Mouse (Mus musculus): Measurements from ENCODE around the gene Lrrc4b. TPM values are rescaled to one million over a fixed set of nuclear protein-coding genes. Genes with fewer than 3 reads are reported as not detected.

The Lrrc4b gene
- total RNA-seq, 2 experiments from 2014 or later, result 268 to 278 TPM

DNA sequence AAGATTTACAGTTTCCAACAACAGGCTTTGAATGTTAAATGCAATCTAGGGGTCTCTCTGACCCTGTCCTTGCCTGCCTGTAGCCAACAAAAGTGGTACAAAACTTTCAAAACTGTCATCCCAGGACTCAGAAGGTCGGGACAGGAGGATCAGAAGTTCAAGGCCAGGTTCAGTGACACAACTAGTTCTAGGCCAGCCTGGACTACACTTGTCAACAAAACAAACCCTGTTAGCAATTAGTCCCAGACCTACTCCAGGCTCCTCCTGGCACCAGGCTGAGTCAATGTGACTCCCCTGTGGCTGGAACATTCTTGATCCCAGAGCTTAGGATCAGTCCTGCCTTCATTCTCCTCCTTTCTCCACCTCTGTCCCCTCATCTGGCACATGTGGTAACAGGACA is 70.1 kb downstream of the Lrrc4b start:
- intact Hi-C loops (cut with DNase I), result no loop called here
- DNase-seq (ENCODE audit: low spot score in 2 of 2), result no peak

DNA sequence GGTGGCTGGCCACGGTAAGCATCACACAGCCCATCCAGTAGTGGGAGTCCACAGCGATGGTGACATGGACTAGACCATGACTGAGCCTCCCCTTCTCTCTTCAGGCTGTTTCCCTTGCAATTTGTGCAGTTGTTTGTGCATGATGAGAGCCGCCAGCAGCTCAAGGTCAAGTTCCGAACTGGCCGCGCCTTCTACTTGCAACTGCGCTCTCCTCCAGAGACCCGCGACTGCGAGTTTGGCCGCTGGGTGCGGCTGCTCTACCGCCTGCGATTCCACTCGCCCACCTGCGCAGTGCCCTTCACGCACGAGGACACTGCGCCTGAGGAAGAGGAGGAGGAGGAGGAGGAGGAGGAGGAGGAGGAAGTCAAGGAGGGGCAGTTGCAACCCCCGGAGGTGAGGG is 71.2 kb downstream of the Lrrc4b start:
- intact Hi-C loops (cut with DNase I), result loop anchor here (2.0 kb wide), 1 partner anchor 61 kb away; no protein-coding TSS in a partner anchor
- no peak for DNase-seq (ENCODE audit: low spot score in 2 of 2)

DNA sequence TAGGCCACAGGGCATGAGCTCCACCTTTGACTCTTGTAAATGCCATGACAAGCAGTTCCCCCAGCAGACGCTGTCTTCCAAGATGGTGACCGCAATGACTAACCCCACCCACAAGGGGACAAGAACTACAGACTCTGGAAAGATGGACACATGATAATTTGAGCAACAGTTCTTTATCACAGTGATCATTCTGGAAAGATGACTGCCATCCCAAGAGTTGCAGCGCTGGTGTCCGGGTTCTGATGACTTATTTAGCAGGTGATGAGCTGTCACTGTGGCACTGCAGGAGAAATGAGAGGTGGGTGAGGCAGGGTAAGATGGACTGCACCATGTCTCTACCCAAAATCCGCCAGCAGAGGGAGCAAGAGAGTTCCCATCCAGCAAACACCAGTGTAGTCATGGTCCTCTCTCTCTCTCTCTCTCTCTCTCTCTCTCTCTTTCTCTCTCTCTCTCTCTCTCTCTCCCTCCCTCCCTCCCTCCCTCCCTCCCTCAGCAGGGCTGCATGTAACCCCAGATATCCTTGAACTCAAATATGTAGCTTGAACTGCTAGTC is 72.8 kb downstream of the Lrrc4b start:
- intact Hi-C loops (cut with DNase I), result loop anchor here (2.0 kb wide), 2 partner anchors 59 to 147 kb away; no protein-coding TSS in a partner anchor
- DNase-seq (ENCODE audit: low spot score in 2 of 2), result peak; percentile 75 to 76

DNA sequence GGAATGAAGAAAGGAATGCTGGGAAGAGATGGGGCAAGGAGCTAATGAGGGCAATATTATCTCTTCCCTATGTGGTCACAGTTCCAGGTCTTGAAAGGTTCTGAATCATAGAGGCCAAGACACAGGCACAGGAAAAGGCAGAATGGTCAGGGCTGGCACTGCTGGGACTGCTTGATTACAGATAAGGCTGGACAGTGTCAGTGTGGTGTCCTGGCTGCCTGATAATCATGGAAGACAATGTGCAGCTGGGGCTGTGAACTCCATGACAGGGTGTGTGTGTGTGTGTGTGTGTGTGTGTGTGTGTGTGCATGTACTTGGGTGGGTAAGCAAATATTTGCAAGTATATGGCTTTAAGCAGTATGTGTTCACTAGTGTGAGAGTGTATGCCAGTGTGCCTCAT is 78.7 kb downstream of the Lrrc4b start:
- DNase-seq (ENCODE audit: low spot score in 2 of 2), result no peak
- intact Hi-C loops (cut with DNase I), result no loop called here

Small RNAs within 50 kb of the gene (microRNA-seq; reads per million reads assigned to microRNA genes)
- gene Mir7052, result 6.4 reads per million in 2 experiments

Other genes with a start within 250 kb of the Lrrc4b start
- not detected for gene Klk1b24, start 240.8 kb upstream of the Lrrc4b start, total RNA-seq (2021)
- gene Klk1b3, start 230.8 kb upstream of the Lrrc4b start, total RNA-seq (2021), result not detected
- gene Klk1b4, start 221.6 kb upstream of the Lrrc4b start, total RNA-seq (2021), result not detected
- gene Klk1b5, start 213.1 kb upstream of the Lrrc4b start, total RNA-seq (2021), result not detected
- not detected for gene Klk1, start 203.7 kb upstream of the Lrrc4b start, total RNA-seq (2021)
- not detected for gene Gm36864, start 192.8 kb upstream of the Lrrc4b start, total RNA-seq (2021)
- 1 to 10 TPM; 1.1 to 1.6 TPM for gene 1700028J19Rik, start 182.3 kb upstream of the Lrrc4b start, total RNA-seq (2021)
- gene 2410002F23Rik, start 182.3 kb upstream of the Lrrc4b start, total RNA-seq (2021), result 10 to 100 TPM; 72.5 to 73.5 TPM
- gene Acp4, start 171.6 kb upstream of the Lrrc4b start, total RNA-seq (2021), result not detected
- gene Gm15517, start 167.6 kb upstream of the Lrrc4b start, total RNA-seq (2021), result not detected
- 1 to 10 TPM; 3.5 to 3.9 TPM for gene Clec11a, start 122.1 kb upstream of the Lrrc4b start, total RNA-seq (2021)
- gene Shank1, start 118.8 kb upstream of the Lrrc4b start, total RNA-seq (2021), result 100 to 1,000 TPM; 571 to 587 TPM
- 10 to 100 TPM; 60.0 to 65.0 TPM for gene Syt3, start 44.9 kb upstream of the Lrrc4b start, total RNA-seq (2021)
- 1 to 10 TPM; 1.9 to 2.2 TPM for gene 1700008O03Rik, start 43.2 kb upstream of the Lrrc4b start, total RNA-seq (2021)
- 10 to 100 TPM in 1 of 2 experiments, 1 to 10 TPM in 1; 9.6 to 10.1 TPM for gene Aspdh, start 36.4 kb downstream of the Lrrc4b start, total RNA-seq (2021)
- gene Josd2, start 39.0 kb downstream of the Lrrc4b start, total RNA-seq (2021), result 10 to 100 TPM; 73.6 to 86.0 TPM
- 100 to 1,000 TPM; 165 to 173 TPM for gene Emc10, start 67.5 kb downstream of the Lrrc4b start, total RNA-seq (2021)
- gene Fam71e1, start 67.6 kb downstream of the Lrrc4b start, total RNA-seq (2021), result 10 to 100 TPM; 17.4 to 18.9 TPM
- gene Mybpc2, start 95.6 kb downstream of the Lrrc4b start, total RNA-seq (2021), result not detected
- under 1 TPM in 1 of 2 experiments, not detected in 1; 0.11 TPM for gene Spib, start 103.1 kb downstream of the Lrrc4b start, total RNA-seq (2021)
- gene Pold1, start 119.8 kb downstream of the Lrrc4b start, total RNA-seq (2021), result 1 to 10 TPM; 5.7 to 6.0 TPM
- 10 to 100 TPM; 64.6 to 68.6 TPM for gene Nr1h2, start 124.9 kb downstream of the Lrrc4b start, total RNA-seq (2021)
- gene Napsa, start 143.4 kb downstream of the Lrrc4b start, total RNA-seq (2021), result under 1 TPM in 1 of 2 experiments, not detected in 1; 0.21 TPM
- gene Kcnc3, start 161.6 kb downstream of the Lrrc4b start, total RNA-seq (2021), result 10 to 100 TPM; 85.1 to 94.3 TPM
- gene Myh14, start 241.8 kb downstream of the Lrrc4b start, total RNA-seq (2021), result 10 to 100 TPM; 15.4 to 20.6 TPM

Data from left cerebral cortex, postnatal 25 days (tissue).